Mouse (Mus musculus) kidney, embryonic 14.5 days (tissue): ENCODE measurements around the gene Tmprss13. TPM values are rescaled to one million over a fixed set of nuclear protein-coding genes. Genes with fewer than 3 reads are reported as not detected.

Source experiments
- ATAC-seq: fragments of 200-750 bp; cut with Nextera tagmentation; 2 replicates; pipeline ENCODE4 v1.8.0; 2017; ENCODE audit warnings: moderate number of reproducible peaks, mild to moderate bottlenecking, moderate TSS enrichment, moderate library complexity; ENCODE audit not compliant: low FRiP score, low TSS enrichment
- H3K27ac ChIP-seq: fragments of 300-500 bp; sonication (generic); 2 replicates; pipeline ENCODE4 v1.5.1; 2014; ENCODE audit warnings: low read depth, mild to moderate bottlenecking, low read length, moderate library complexity, mixed read lengths
- H3K27me3 ChIP-seq: fragments of 300-500 bp; sonication (generic); 2 replicates; pipeline ENCODE4 v1.6.1; 2014; ENCODE audit warnings: mild to moderate bottlenecking, low read length; ENCODE audit not compliant: control insufficient read depth, insufficient read depth
- H3K36me3 ChIP-seq: fragments of 300-500 bp; sonication (generic); 2 replicates; pipeline ENCODE4 v1.6.1; 2014; ENCODE audit warnings: low read length, mixed read lengths; ENCODE audit not compliant: control insufficient read depth, insufficient read depth
- H3K4me1 ChIP-seq: fragments of 300-500 bp; sonication (generic); 2 replicates; pipeline ENCODE4 v1.6.1; 2014; ENCODE audit warnings: low read length, mixed read lengths; ENCODE audit not compliant: control insufficient read depth, insufficient read depth
- H3K4me2 ChIP-seq: fragments of 300-500 bp; sonication (generic); replicated peaks from 2 replicates; pipeline ENCODE4 v1.6.1; 2014; ENCODE audit warnings: low read depth, mild to moderate bottlenecking, low read length
- H3K4me3 ChIP-seq: fragments of 300-500 bp; sonication (generic); 2 replicates; pipeline ENCODE4 v1.5.1; 2014; ENCODE audit warnings: mild to moderate bottlenecking, low read length
- H3K9ac ChIP-seq: fragments of 300-500 bp; sonication (generic); 2 replicates; pipeline ENCODE4 v1.6.1; 2014; ENCODE audit warnings: low read depth, mild to moderate bottlenecking, low read length, moderate library complexity
- H3K9me3 ChIP-seq: fragments of 300-500 bp; sonication (generic); 2 replicates; pipeline ENCODE4 v1.6.1; 2016; ENCODE audit warnings: low read length; ENCODE audit not compliant: control insufficient read depth
- WGBS: fragments of 180-500 bp; shearing (Covaris S2); extraction: QIAGEN DNeasy Blood & Tissue Kit; methylation state at CpG from one replicate; pipeline ENCODE4 v1.1.7; 2014; 5-methylcytosine and 5-hydroxymethylcytosine counted together
- polyA plus RNA-seq: library from polyadenylated mRNA; unstranded; fragments of >200 nt; fragmentation: Nextera tagmentation; extraction: Ambion mirVana; gene quantifications from 2 replicates; pipeline ENCODE4 v1.2.1, GENCODE M21; 2014

Tmprss13 gene
- polyA plus RNA-seq, 1 experiment from 2014 or later = 0.08 TPM

GRCm38 (mm10) chr9:45370616-45371336 is 51.9 kb downstream of the Tmprss13 start:
- peak overlapping the region; percentile 71 for H3K4me3 ChIP-seq
- H3K27me3 ChIP-seq = no peaks in the 10 kb centered on the region
- H3K36me3 ChIP-seq = no peaks in the 10 kb centered on the region
- H3K9me3 ChIP-seq = no peaks in the 10 kb centered on the region
- peak overlapping the region; percentile 77 for H3K27ac ChIP-seq
- peak overlapping the region; percentile 84 for H3K4me2 ChIP-seq
- ATAC-seq = no peak
- H3K4me1 ChIP-seq = peaks cover 24% of the 10 kb centered on the region
- H3K9ac ChIP-seq = peak overlapping the region; percentile 79
- WGBS = 2% methylated on average over 25 of the region's 25 CpGs

GRCm38 (mm10) chr9:45371337-45371707 is 52.4 kb downstream of the Tmprss13 start:
- H3K27ac ChIP-seq = peak overlapping the region; percentile 77; the same call in 1 of the 2 replicates

GRCm38 (mm10) chr9:45373896-45374295 is 55.0 kb downstream of the Tmprss13 start:
- Histone ChIP-seq H3K4me1 (peaks cover 34% of the 10 kb centered on the region), H3K27me3 (no peaks in the 10 kb centered on the region), H3K4me2 (no peak overlapping the region), H3K27ac (no peak overlapping the region), H3K9me3 (no peaks in the 10 kb centered on the region), H3K4me3 (no peak overlapping the region), H3K36me3 (peaks cover 5% of the 10 kb centered on the region; the same call in 1 of the 2 replicates), H3K9ac (no peak overlapping the region)
- ATAC-seq = no peak
- WGBS = 47% methylated on average over 3 of the region's 3 CpGs

More at GRCm38 (mm10) chr9:45371337-45371707, 52.4 kb downstream of the Tmprss13 start:
- peak overlapping the region; percentile 71 for H3K4me3 ChIP-seq
- ATAC-seq = no peak
- no peaks in the 10 kb centered on the region for H3K36me3 ChIP-seq
- H3K4me1 ChIP-seq = peaks cover 24% of the 10 kb centered on the region
- no peaks in the 10 kb centered on the region for H3K27me3 ChIP-seq
- peak overlapping the region; percentile 84 for H3K4me2 ChIP-seq
- 32% methylated on average over 2 of the region's 2 CpGs for WGBS
- H3K9me3 ChIP-seq = no peaks in the 10 kb centered on the region
- peak overlapping the region; percentile 79; the same call in 1 of the 2 replicates for H3K9ac ChIP-seq

GRCm38 (mm10) chr9:45374988-45375502 is 56.1 kb downstream of the Tmprss13 start:
- 91% methylated on average over 6 of the region's 6 CpGs for WGBS
- Histone ChIP-seq H3K9ac (no peak overlapping the region), H3K36me3 (peaks cover 5% of the 10 kb centered on the region; the same call in 1 of the 2 replicates), H3K4me3 (no peak overlapping the region), H3K9me3 (no peaks in the 10 kb centered on the region), H3K4me1 (peaks cover 39% of the 10 kb centered on the region), H3K4me2 (no peak overlapping the region), H3K27ac (no peak overlapping the region), H3K27me3 (no peaks in the 10 kb centered on the region)
- ATAC-seq = no peak

GRCm38 (mm10) chr9:45376427-45376826 is 57.5 kb downstream of the Tmprss13 start:
- ATAC-seq = no peak
- 70% methylated on average over 4 of the region's 4 CpGs for WGBS
- Histone ChIP-seq H3K4me2 (no peak overlapping the region), H3K9ac (no peak overlapping the region), H3K4me3 (no peak overlapping the region), H3K9me3 (no peaks in the 10 kb centered on the region), H3K27me3 (no peaks in the 10 kb centered on the region), H3K4me1 (peaks cover 46% of the 10 kb centered on the region), H3K36me3 (peaks cover 5% of the 10 kb centered on the region; the same call in 1 of the 2 replicates), H3K27ac (no peak overlapping the region)

- Histone ChIP-seq H3K9ac (no peak overlapping the region), H3K4me3 (no peak overlapping the region), H3K36me3 (peaks cover 5% of the 10 kb centered on the region; the same call in 1 of the 2 replicates), H3K27me3 (no peaks in the 10 kb centered on the region), H3K9me3 (no peaks in the 10 kb centered on the region), H3K4me1 (peaks cover 44% of the 10 kb centered on the region), H3K4me2 (no peak overlapping the region), H3K27ac (no peak overlapping the region)
- ATAC-seq = no peak
- 85% methylated on average over 2 of the region's 2 CpGs for WGBS
Measured at GRCm38 (mm10) chr9:45376883-45377282, 58.0 kb downstream of the Tmprss13 start.

- Histone ChIP-seq H3K36me3 (peaks cover 5% of the 10 kb centered on the region; the same call in 1 of the 2 replicates), H3K4me1 (peaks cover 33% of the 10 kb centered on the region), H3K27me3 (no peaks in the 10 kb centered on the region), H3K9me3 (no peaks in the 10 kb centered on the region), H3K9ac (no peak overlapping the region), H3K27ac (peak overlapping the region; percentile 30; the same call in 1 of the 2 replicates), H3K4me2 (no peak overlapping the region), H3K4me3 (no peak overlapping the region)
- peak; percentile 38; the same call in 1 of the 2 replicates for ATAC-seq
- WGBS = 31% methylated on average over 10 of the region's 10 CpGs
Measured at GRCm38 (mm10) chr9:45380411-45381251, 61.7 kb downstream of the Tmprss13 start.

- 76% methylated on average over 5 of the region's 5 CpGs for WGBS
- no peaks in the 10 kb centered on the region for H3K27me3 ChIP-seq
- no peak for ATAC-seq
- H3K9me3 ChIP-seq = no peaks in the 10 kb centered on the region
- H3K4me3 ChIP-seq = no peak overlapping the region
- H3K27ac ChIP-seq = no peak overlapping the region
- H3K36me3 ChIP-seq = no peaks in the 10 kb centered on the region; the same call in 1 of the 2 replicates
- H3K4me2 ChIP-seq = no peak overlapping the region
- H3K9ac ChIP-seq = no peak overlapping the region
- peaks cover 30% of the 10 kb centered on the region for H3K4me1 ChIP-seq
Measured at GRCm38 (mm10) chr9:45382336-45382735, 63.4 kb downstream of the Tmprss13 start.
